In genomic region chr1:155303402-155303801, GRCm38 (mm10) we compare ENCODE assay signal across 27 mouse cellular contexts. TPM values are rescaled to one million over a fixed set of nuclear protein-coding genes. Genes with fewer than 3 reads are reported as not detected.
DNase-seq lines count a peak whose midpoint lies in the region; ATAC-seq and TF ChIP-seq lines count a peak whose summit lies in the region.
"Had no signal": no experiment of that assay in that cellular context is flagged by ENCODE, and none has a peak within 500 bp of the region (broad histone marks: within the 10 kb centered on the region; RNA-seq: fewer than 3 reads in every experiment).

No protein-coding gene starts in this region.

- no peak for TF ChIP-seq CTCF in lung, postnatal 0 days (IDR thresholded peaks at IDR 0.05)
- TF ChIP-seq CTCF in brain, embryonic 14.5 days (IDR thresholded peaks at IDR 0.05; ENCODE audit: borderline replicate concordance, extremely low read depth, insufficient read depth, insufficient read length) = no peak
- TF ChIP-seq CTCF in midbrain, postnatal 0 days (IDR thresholded peaks at IDR 0.05) = no peak

- WGBS in forebrain, embryonic 15.5 days = 36% methylated on average over 2 of the region's 2 CpGs
- 59% methylated on average over 2 of the region's 2 CpGs for WGBS in forebrain, embryonic 12.5 days
- WGBS in lung, postnatal 0 days = 70% methylated on average over 2 of the region's 2 CpGs
- WGBS in midbrain, postnatal 0 days = 45% methylated on average over 2 of the region's 2 CpGs

- no peaks in the 10 kb centered on the region for H3K27me3 ChIP-seq in forebrain, embryonic 15.5 days
- no peaks in the 10 kb centered on the region for H3K27me3 ChIP-seq in forebrain, embryonic 12.5 days
- no peaks in the 10 kb centered on the region for H3K27me3 ChIP-seq in lung, postnatal 0 days (replicated peaks; ENCODE audit: insufficient read depth, low read length)
- no peaks in the 10 kb centered on the region for H3K27me3 ChIP-seq in midbrain, postnatal 0 days (ENCODE audit: insufficient read depth, low read length)
- H3K27me3 ChIP-seq: limb, embryonic 12.5 days; liver, embryonic 15.5 days; neural tube, embryonic 15.5 days had no signal

- TF ChIP-seq POLR2A in brain, embryonic 14.5 days (IDR thresholded peaks at IDR 0.05; ENCODE audit: borderline replicate concordance, extremely low read depth, insufficient read depth, insufficient read length, poor library complexity, severe bottlenecking) = no peak

- H3K4me3 ChIP-seq in forebrain, embryonic 15.5 days = no peak overlapping the region
- H3K4me3 ChIP-seq in forebrain, embryonic 12.5 days (replicated peaks) = no peak overlapping the region
- H3K4me3 ChIP-seq in lung, postnatal 0 days (ENCODE audit: low read depth, low read length) = no peak overlapping the region
- H3K4me3 ChIP-seq in midbrain, postnatal 0 days (ENCODE audit: low read depth, low read length) = no peak overlapping the region
- H3K4me3 ChIP-seq: gastrocnemius, adult 2 months; limb, embryonic 12.5 days; liver, embryonic 15.5 days; neural tube, embryonic 15.5 days had no signal

- no peak for TF ChIP-seq EP300 in lung, postnatal 0 days (IDR thresholded peaks at IDR 0.05)

- ATAC-seq in forebrain, embryonic 15.5 days (replicated peaks) = 0 out of 2 replicates have a peak, but pooled peaks have one; percentile 32
- no peak for ATAC-seq in forebrain, embryonic 12.5 days (ENCODE audit: low FRiP score)
- no peak for ATAC-seq in lung, postnatal 0 days
- 0 out of 2 replicates have a peak, but pooled peaks have one; percentile 54 for ATAC-seq in midbrain, postnatal 0 days (ENCODE audit: low FRiP score)
- ATAC-seq: intestine, embryonic 16.5 days had no signal

- peaks cover 38% of the 10 kb centered on the region for H3K4me1 ChIP-seq in forebrain, embryonic 15.5 days
- peaks cover 31% of the 10 kb centered on the region for H3K4me1 ChIP-seq in forebrain, embryonic 12.5 days
- no peaks in the 10 kb centered on the region for H3K4me1 ChIP-seq in lung, postnatal 0 days (ENCODE audit: insufficient read depth, low read depth, low read length)
- 0 out of 2 replicates have a peak, but pooled peaks cover 4% of the 10 kb centered on the region for H3K4me1 ChIP-seq in midbrain, postnatal 0 days (ENCODE audit: insufficient read depth, low read length)
- H3K4me1 ChIP-seq: liver, embryonic 15.5 days had no signal

- H3K36me3 ChIP-seq in forebrain, embryonic 15.5 days = no peaks in the 10 kb centered on the region; the same call in 1 of the 2 replicates
- no peaks in the 10 kb centered on the region; the same call in 1 of the 2 replicates for H3K36me3 ChIP-seq in forebrain, embryonic 12.5 days (replicated peaks)
- peaks cover 12% of the 10 kb centered on the region; the same call in 1 of the 2 replicates for H3K36me3 ChIP-seq in lung, postnatal 0 days (ENCODE audit: insufficient read depth, low read length)
- no peaks in the 10 kb centered on the region for H3K36me3 ChIP-seq in midbrain, postnatal 0 days (ENCODE audit: insufficient read depth, low read length)
- H3K36me3 ChIP-seq: limb, embryonic 12.5 days had no signal

- peak overlapping the region; percentile 58 for H3K27ac ChIP-seq in forebrain, embryonic 15.5 days (replicated peaks)
- H3K27ac ChIP-seq in forebrain, embryonic 12.5 days = no peak overlapping the region
- no peak overlapping the region for H3K27ac ChIP-seq in lung, postnatal 0 days (ENCODE audit: low read length)
- H3K27ac ChIP-seq in midbrain, postnatal 0 days (ENCODE audit: low read depth, low read length) = no peak overlapping the region
- H3K27ac ChIP-seq: gastrocnemius, adult 2 months; kidney, postnatal 0 days; limb, embryonic 12.5 days; liver, embryonic 15.5 days; macrophage; neural tube, embryonic 15.5 days had no signal

- H3K9ac ChIP-seq in forebrain, embryonic 15.5 days (replicated peaks) = no peak overlapping the region
- H3K9ac ChIP-seq in forebrain, embryonic 12.5 days = no peak overlapping the region
- H3K9ac ChIP-seq in lung, postnatal 0 days (replicated peaks; ENCODE audit: low read depth) = no peak overlapping the region
- H3K9ac ChIP-seq in midbrain, postnatal 0 days (replicated peaks; ENCODE audit: low read length, poor library complexity, severe bottlenecking) = no peak overlapping the region
- H3K9ac ChIP-seq: limb, embryonic 12.5 days; liver, embryonic 15.5 days; neural tube, embryonic 15.5 days had no signal

- DNase-seq in lung, postnatal 0 days (ENCODE audit: low spot score) = peak; percentile 45
- no peak for DNase-seq in lung, postnatal 4 days
- peak; percentile 74 for DNase-seq in brain, embryonic 14.5 days (ENCODE audit: low read depth)
- DNase-seq in midbrain, postnatal 0 days (ENCODE audit: low spot score) = peak; percentile 30
- no peak for DNase-seq in cerebellum, postnatal 36 days
- DNase-seq: adrenal gland, postnatal 25 days; cerebellum, adult 2 months; cerebellum, postnatal 25 days; gastrocnemius, adult 2 months; gastrocnemius, postnatal 36 days; heart, adult 18-20 months; heart, postnatal 36 days; kidney, adult 8-10 months; kidney, postnatal 4 days; layer of hippocampus, adult 9-11 months; retina, postnatal 1 day; right cerebral cortex, postnatal 14 days had no signal

- no peak overlapping the region for H3K4me2 ChIP-seq in forebrain, embryonic 15.5 days (replicated peaks)
- H3K4me2 ChIP-seq in forebrain, embryonic 12.5 days = no peak overlapping the region
- H3K4me2 ChIP-seq in lung, postnatal 0 days (replicated peaks; ENCODE audit: low read depth, low read length) = no peak overlapping the region
- no peak overlapping the region for H3K4me2 ChIP-seq in midbrain, postnatal 0 days (ENCODE audit: low read depth, low read length, poor library complexity, severe bottlenecking)
- H3K4me2 ChIP-seq: heart, embryonic 11.5 days; limb, embryonic 12.5 days; liver, embryonic 15.5 days; neural tube, embryonic 15.5 days had no signal

- H3K9me3 ChIP-seq in forebrain, embryonic 15.5 days = no peaks in the 10 kb centered on the region
- H3K9me3 ChIP-seq in forebrain, embryonic 12.5 days = no peaks in the 10 kb centered on the region
- H3K9me3 ChIP-seq in lung, postnatal 0 days (ENCODE audit: low read length) = no peaks in the 10 kb centered on the region
- no peaks in the 10 kb centered on the region for H3K9me3 ChIP-seq in midbrain, postnatal 0 days (ENCODE audit: low read length)
- H3K9me3 ChIP-seq: limb, embryonic 12.5 days; liver, embryonic 15.5 days; neural tube, embryonic 15.5 days had no signal

RNA-seq across cellular contexts. Expression of gene BC034090, which starts 59.2 kb away (rescaled TPM):
- polyA plus RNA-seq in forebrain, embryonic 15.5 days (2015; fragmentation: Nextera tagmentation; extraction: Ambion mirVana) = 3.3 and 4.9 TPM in 2 replicates
- 2.9 and 4.5 TPM in 2 replicates for polyA plus RNA-seq in forebrain, embryonic 12.5 days (2016; fragmentation: Nextera tagmentation; extraction: Ambion mirVana)
- polyA plus RNA-seq in lung, postnatal 0 days (2015; fragmentation: Nextera tagmentation; extraction: Ambion mirVana) = 2.4 and 2.7 TPM in 2 replicates
- 10.4 and 13.3 TPM in 2 replicates for polyA plus RNA-seq in brain, embryonic 14.5 days (2012; rRNA removed)
- 7.3 and 11.2 TPM in 2 replicates for total RNA-seq in midbrain, postnatal 0 days (2014; rRNA removed)
- polyA plus RNA-seq in midbrain, postnatal 0 days (2015; fragmentation: Nextera tagmentation; extraction: Ambion mirVana) = 1.9 TPM in 2 replicates
- total RNA-seq: megakaryocyte-erythroid progenitor cell, adult 5-6 weeks had no signal
- polyA plus RNA-seq: macrophage had no signal

Comparison
In these comparisons a context has a peak if more than half of its experiments do, and no peak if none do; other contexts are left out.
1. ATAC-seq: peak in forebrain, embryonic 15.5 days (single experiment) and midbrain, postnatal 0 days (single experiment); none in forebrain, embryonic 12.5 days (single experiment) and lung, postnatal 0 days (single experiment).
2. DNase-seq: peak in lung, postnatal 0 days (single experiment), brain, embryonic 14.5 days (single experiment) and midbrain, postnatal 0 days (single experiment); none in lung, postnatal 4 days (0 of 2) and cerebellum, postnatal 36 days (0 of 2).